Mouse (Mus musculus) heart, embryonic 11.5 days (tissue): ENCODE data around the gene Ttc13. TPM values are rescaled to one million over a fixed set of nuclear protein-coding genes. Genes with fewer than 3 reads are reported as not detected.

Experiments used
- ATAC-seq: fragments of 200-750 bp; cut with Nextera tagmentation; replicated peaks from 2 replicates; pipeline ENCODE4 v1.8.0; 2017; ENCODE audit warnings: moderate library complexity; ENCODE audit not compliant: insufficient number of reproducible peaks, low FRiP score, low TSS enrichment
- H3K27ac ChIP-seq: fragments of 300-500 bp; sonication (generic); 2 replicates; pipeline ENCODE4 v1.5.1; 2014; ENCODE audit warnings: mild to moderate bottlenecking, low read depth, low read length
- H3K27me3 ChIP-seq: fragments of 300-500 bp; sonication (generic); 2 replicates; pipeline ENCODE4 v1.6.1; 2014; ENCODE audit warnings: mild to moderate bottlenecking, low read length, mixed read lengths; ENCODE audit not compliant: control insufficient read depth, insufficient read depth
- H3K36me3 ChIP-seq: fragments of 300-500 bp; sonication (generic); 2 replicates; pipeline ENCODE4 v1.6.1; 2014; ENCODE audit warnings: mild to moderate bottlenecking, low read length, moderate library complexity, mixed read lengths; ENCODE audit not compliant: control insufficient read depth, insufficient read depth
- H3K4me1 ChIP-seq: fragments of 300-500 bp; sonication (generic); 2 replicates; pipeline ENCODE4 v1.6.1; 2014; ENCODE audit warnings: low read length; ENCODE audit not compliant: control insufficient read depth, insufficient read depth
- H3K4me2 ChIP-seq: fragments of 300-500 bp; sonication (generic); 2 replicates; pipeline ENCODE4 v1.6.1; 2014; ENCODE audit warnings: mild to moderate bottlenecking, moderate library complexity
- H3K4me3 ChIP-seq: fragments of 300-500 bp; sonication (generic); 2 replicates; pipeline ENCODE4 v1.5.1; 2014; ENCODE audit warnings: low read depth, low read length
- H3K9ac ChIP-seq: fragments of 300-500 bp; sonication (generic); 2 replicates; pipeline ENCODE4 v1.6.1; 2014; ENCODE audit warnings: mild to moderate bottlenecking, low read depth, low read length, moderate library complexity
- H3K9me3 ChIP-seq: fragments of 300-500 bp; sonication (generic); replicated peaks from 2 replicates; pipeline ENCODE4 v1.6.1; 2016; ENCODE audit warnings: low read length; ENCODE audit not compliant: control insufficient read depth
- WGBS: fragments of 180-500 bp; shearing (Covaris S2); extraction: QIAGEN DNeasy Blood & Tissue Kit; methylation state at CpG from one replicate; pipeline ENCODE4 v1.1.7; 2014; ENCODE audit not compliant: insufficient replicate concordance; 5-methylcytosine and 5-hydroxymethylcytosine counted together
- polyA plus RNA-seq: library from polyadenylated mRNA; unstranded; fragments of >200 nt; fragmentation: Nextera tagmentation; extraction: Ambion mirVana; gene quantifications from 2 replicates; pipeline ENCODE4 v1.2.1, GENCODE M21; 2014

The Ttc13 gene
- polyA plus RNA-seq, 1 experiment from 2014 or later = 39.1 TPM

GRCm38 (mm10) chr8:124720938-124721861 lies 583 bp downstream of the Ttc13 start:
- no peaks in the 10 kb centered on the region for H3K9me3 ChIP-seq
- peak overlapping the region; percentile 98 for H3K4me3 ChIP-seq
- peak; percentile 47 for ATAC-seq
- H3K27ac ChIP-seq = peak overlapping the region; percentile 29; the same call in 1 of the 2 replicates
- H3K36me3 ChIP-seq = no peaks in the 10 kb centered on the region
- H3K4me1 ChIP-seq = peaks cover 19% of the 10 kb centered on the region
- 3% methylated on average over 31 of the region's 31 CpGs for WGBS
- H3K9ac ChIP-seq = peak overlapping the region; percentile 88
- no peaks in the 10 kb centered on the region for H3K27me3 ChIP-seq
- H3K4me2 ChIP-seq = peak overlapping the region; percentile 83

DNA sequence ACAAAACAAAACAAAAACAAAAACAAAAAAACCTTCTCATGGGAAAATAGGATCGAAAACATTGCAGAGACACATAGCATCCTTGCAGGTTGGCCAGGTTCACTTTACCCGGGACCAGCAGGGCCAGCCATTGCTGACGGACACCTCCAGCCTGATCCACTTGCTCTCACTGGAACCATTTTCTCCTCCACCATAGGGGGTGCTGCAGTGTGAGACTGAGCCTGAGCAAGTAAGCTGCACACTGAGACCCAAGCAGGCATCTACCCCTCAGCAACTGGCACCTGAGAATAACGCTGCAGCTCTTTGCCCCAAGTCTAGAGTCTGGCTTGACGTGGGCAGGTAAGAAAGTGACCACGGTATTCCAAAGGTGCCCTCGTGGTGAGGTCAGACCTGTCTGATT lies 1.6 kb downstream of the Ttc13 start:
- Histone ChIP-seq H3K27ac (no peak overlapping the region), H3K36me3 (no peaks in the 10 kb centered on the region), H3K4me1 (peaks cover 19% of the 10 kb centered on the region), H3K9me3 (no peaks in the 10 kb centered on the region), H3K9ac (no peak overlapping the region), H3K27me3 (no peaks in the 10 kb centered on the region), H3K4me2 (no peak overlapping the region), H3K4me3 (no peak overlapping the region)
- WGBS = 78% methylated on average over 7 of the region's 7 CpGs
- ATAC-seq = no peak

DNA sequence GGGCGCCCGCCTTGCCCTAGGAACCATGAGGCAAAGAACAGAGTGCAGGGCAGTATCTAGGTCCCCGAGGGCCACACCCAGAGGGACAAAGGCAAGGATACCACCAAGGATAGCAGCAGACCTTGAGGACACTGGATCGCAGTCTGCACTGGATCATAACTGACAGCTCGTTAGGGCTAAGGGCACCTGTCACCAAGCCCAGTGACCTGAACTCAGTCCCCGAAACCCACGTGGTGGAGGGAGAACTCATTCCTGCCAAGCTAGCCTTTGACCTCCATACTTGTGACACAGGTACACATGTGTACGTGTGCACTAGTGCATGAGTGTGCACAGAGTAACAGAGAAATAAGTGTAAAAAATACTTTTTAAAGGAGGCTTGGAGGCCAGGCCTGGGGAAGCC lies 6.0 kb downstream of the Ttc13 start:
- Histone ChIP-seq H3K4me1 (peaks cover 6% of the 10 kb centered on the region), H3K27ac (no peak overlapping the region), H3K36me3 (peaks cover 12% of the 10 kb centered on the region), H3K4me3 (no peak overlapping the region), H3K4me2 (no peak overlapping the region), H3K9me3 (no peaks in the 10 kb centered on the region), H3K9ac (no peak overlapping the region), H3K27me3 (no peaks in the 10 kb centered on the region)
- 84% methylated on average over 8 of the region's 8 CpGs for WGBS
- ATAC-seq = no peak

DNA sequence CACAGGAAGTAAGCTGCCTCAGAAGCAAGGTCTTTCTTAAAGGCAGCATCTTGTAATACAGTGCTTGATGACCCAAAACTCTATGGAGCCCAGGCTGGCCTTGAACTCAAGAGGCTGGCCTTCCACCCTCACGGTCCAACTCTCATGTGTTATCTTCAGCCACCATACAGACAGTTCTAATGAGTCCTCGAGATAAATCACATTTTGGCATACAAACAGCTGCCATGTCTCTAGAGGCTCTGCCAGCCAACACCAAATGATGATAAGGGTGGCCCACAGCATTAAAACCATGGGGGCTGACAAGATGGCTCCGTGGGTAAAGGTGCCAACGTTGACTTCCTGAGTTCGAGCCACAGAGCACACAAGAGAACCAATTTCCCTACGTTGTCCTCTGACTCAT lies 8.6 kb downstream of the Ttc13 start:
- ATAC-seq = no peak
- H3K9me3 ChIP-seq = no peaks in the 10 kb centered on the region
- H3K4me1 ChIP-seq = no peaks in the 10 kb centered on the region
- 81% methylated on average over 6 of the region's 6 CpGs for whole genome bisulfite sequencing
- H3K4me2 ChIP-seq = no peak overlapping the region
- peaks cover 16% of the 10 kb centered on the region for H3K36me3 ChIP-seq
- H3K4me3 ChIP-seq = no peak overlapping the region
- H3K9ac ChIP-seq = no peak overlapping the region
- H3K27ac ChIP-seq = no peak overlapping the region
- H3K27me3 ChIP-seq = no peaks in the 10 kb centered on the region

DNA sequence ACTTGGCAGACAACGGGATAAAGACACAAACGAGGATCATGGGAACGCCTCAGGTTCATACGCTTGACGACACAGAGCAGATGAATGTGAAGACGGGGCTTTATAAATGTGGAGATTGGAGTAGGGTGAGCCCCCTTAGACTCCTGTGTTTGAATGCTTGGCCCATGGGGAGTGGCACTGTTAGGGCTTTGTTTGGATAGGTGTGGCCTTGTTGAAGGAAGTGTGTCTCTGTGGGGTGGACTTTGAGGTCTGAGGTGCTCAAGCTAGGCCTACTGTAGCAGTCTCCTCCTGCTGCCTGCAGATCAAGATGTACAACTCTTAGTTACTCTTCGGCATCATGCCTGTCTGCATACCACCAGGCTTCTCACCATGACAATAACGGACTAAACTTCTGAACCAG lies 16.0 kb downstream of the Ttc13 start:
- H3K27ac ChIP-seq = no peak overlapping the region

DNA sequence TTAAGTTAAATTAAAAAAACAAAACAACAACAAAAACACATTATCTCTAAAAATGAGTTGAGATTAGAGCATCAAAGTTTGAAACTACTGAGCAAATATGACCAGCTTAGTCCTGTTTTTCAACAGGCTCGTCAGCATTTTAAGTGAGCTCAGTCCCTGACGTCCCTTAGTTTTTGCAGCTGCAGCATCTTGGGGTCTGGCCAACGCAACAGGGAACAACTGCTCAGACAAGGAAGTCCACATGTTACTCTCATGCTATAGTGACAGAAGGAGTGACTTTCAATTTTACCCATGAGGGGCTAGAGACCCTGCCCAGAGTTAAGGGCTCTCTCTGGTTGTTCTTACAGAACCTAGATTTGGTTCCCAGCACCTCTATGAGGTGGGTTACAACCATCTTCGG lies 17.4 kb downstream of the Ttc13 start:
- WGBS = 84% methylated on average over 4 of the region's 4 CpGs
- ATAC-seq = no peak
- Histone ChIP-seq H3K4me1 (no peaks in the 10 kb centered on the region), H3K9ac (no peak overlapping the region), H3K4me3 (no peak overlapping the region), H3K27me3 (no peaks in the 10 kb centered on the region), H3K36me3 (peaks cover 17% of the 10 kb centered on the region), H3K4me2 (no peak overlapping the region), H3K9me3 (no peaks in the 10 kb centered on the region), H3K27ac (no peak overlapping the region)

More for the DNA sequence above, 16.0 kb downstream of the Ttc13 start:
- H3K36me3 ChIP-seq = peaks cover 16% of the 10 kb centered on the region
- 93% methylated on average over 8 of the region's 8 CpGs for WGBS
- H3K4me3 ChIP-seq = no peak overlapping the region
- no peaks in the 10 kb centered on the region for H3K9me3 ChIP-seq
- H3K4me1 ChIP-seq = no peaks in the 10 kb centered on the region
- no peak for ATAC-seq
- no peaks in the 10 kb centered on the region for H3K27me3 ChIP-seq
- H3K9ac ChIP-seq = no peak overlapping the region
- no peak overlapping the region for H3K4me2 ChIP-seq

DNA sequence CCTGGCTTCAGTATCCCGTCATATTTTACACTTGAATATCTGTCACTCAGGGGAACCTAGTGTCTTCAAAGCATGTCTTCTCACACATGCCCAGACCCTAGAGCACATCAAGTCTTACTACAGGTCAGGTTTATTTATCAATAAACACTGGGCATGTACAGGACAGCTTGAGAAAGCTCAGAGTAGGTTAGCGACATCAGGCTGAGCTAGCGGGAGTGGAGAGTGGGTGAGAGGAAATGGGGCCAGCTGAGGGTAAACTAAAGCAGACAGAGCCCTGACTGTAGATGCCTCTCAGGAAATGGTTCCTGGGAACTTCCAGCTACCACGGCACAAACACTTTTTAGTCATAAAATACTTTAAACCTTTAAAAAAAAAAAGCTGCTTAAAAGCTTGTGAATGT lies 18.3 kb downstream of the Ttc13 start:
- 70% methylated on average over 4 of the region's 4 CpGs for WGBS
- Histone ChIP-seq H3K9me3 (no peaks in the 10 kb centered on the region), H3K27me3 (no peaks in the 10 kb centered on the region), H3K4me1 (no peaks in the 10 kb centered on the region), H3K4me3 (no peak overlapping the region), H3K4me2 (no peak overlapping the region), H3K27ac (no peak overlapping the region), H3K36me3 (peaks cover 13% of the 10 kb centered on the region), H3K9ac (no peak overlapping the region)
- ATAC-seq = no peak

DNA sequence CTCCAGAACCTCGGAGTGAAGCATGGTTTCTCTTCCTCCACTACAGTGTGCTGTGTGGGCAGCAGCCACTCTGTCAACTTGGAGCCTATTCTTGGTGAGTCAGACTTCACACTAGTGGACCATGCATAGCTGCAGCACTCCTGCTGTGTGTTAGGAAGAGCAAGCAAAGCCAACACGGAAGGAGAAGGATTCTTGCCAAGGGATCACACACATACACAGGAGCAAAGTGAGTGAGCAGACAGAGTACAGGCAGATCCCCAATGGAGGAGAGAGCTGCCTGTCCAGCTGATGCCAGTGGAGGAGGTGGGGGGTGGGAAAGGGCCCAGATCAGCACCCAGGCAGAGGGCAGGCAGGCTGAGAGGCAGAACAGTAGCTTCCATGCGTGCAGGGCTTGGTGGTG lies 19.6 kb downstream of the Ttc13 start:
- Histone ChIP-seq H3K36me3 (peaks cover 13% of the 10 kb centered on the region), H3K4me2 (no peak overlapping the region), H3K27me3 (no peaks in the 10 kb centered on the region), H3K27ac (no peak overlapping the region), H3K9me3 (no peaks in the 10 kb centered on the region), H3K9ac (no peak overlapping the region), H3K4me1 (no peaks in the 10 kb centered on the region), H3K4me3 (no peak overlapping the region)
- ATAC-seq = no peak
- 85% methylated on average over 3 of the region's 3 CpGs for WGBS

GRCm38 (mm10) chr8:124701023-124701422 lies 20.8 kb downstream of the Ttc13 start:
- no peak overlapping the region for H3K4me2 ChIP-seq
- WGBS = 76% methylated on average over 9 of the region's 9 CpGs
- H3K4me1 ChIP-seq = no peaks in the 10 kb centered on the region
- H3K4me3 ChIP-seq = no peak overlapping the region
- H3K27ac ChIP-seq = no peak overlapping the region
- H3K9me3 ChIP-seq = no peaks in the 10 kb centered on the region
- no peaks in the 10 kb centered on the region for H3K27me3 ChIP-seq
- H3K9ac ChIP-seq = no peak overlapping the region
- H3K36me3 ChIP-seq = peaks cover 10% of the 10 kb centered on the region
- ATAC-seq = no peak
